Mouse (Mus musculus): ENCODE measurements around the gene Myocd. TPM values are rescaled to one million over a fixed set of nuclear protein-coding genes. Genes with fewer than 3 reads are reported as not detected.

The Myocd gene
- polyA plus RNA-seq, 1 experiment from 2014 or later = 0.22 TPM

- no peak overlapping the region for H3K9ac ChIP-seq
- H3K36me3 ChIP-seq = no peaks in the 10 kb centered on the region
- H3K4me2 ChIP-seq = no peak overlapping the region
- H3K27ac ChIP-seq = no peak overlapping the region
- 58% methylated on average over 8 of the region's 8 CpGs for WGBS (ENCODE audit: insufficient replicate concordance)
- ATAC-seq (ENCODE audit: low read depth) = no peak
- H3K4me1 ChIP-seq (replicated peaks) = no peaks in the 10 kb centered on the region
- H3K4me3 ChIP-seq (replicated peaks) = no peak overlapping the region
- no peaks in the 10 kb centered on the region for H3K27me3 ChIP-seq
- no peak for DNase-seq
- no peaks in the 10 kb centered on the region for H3K9me3 ChIP-seq (replicated peaks)
These were observed 134.5 kb downstream of the Myocd start for GRCm38 (mm10) chr11:65135251-65135739.

GRCm38 (mm10) chr11:65133661-65134060, 136.1 kb downstream of the Myocd start:
- Histone ChIP-seq H3K27ac (no peak overlapping the region), H3K27me3 (no peaks in the 10 kb centered on the region), H3K4me1 (replicated peaks) (no peaks in the 10 kb centered on the region), H3K9me3 (replicated peaks) (no peaks in the 10 kb centered on the region), H3K36me3 (no peaks in the 10 kb centered on the region), H3K4me2 (no peak overlapping the region), H3K9ac (no peak overlapping the region), H3K4me3 (replicated peaks) (no peak overlapping the region)
- WGBS (ENCODE audit: insufficient replicate concordance) = 68% methylated on average over 4 of the region's 4 CpGs
- DNase-seq (no peak), ATAC-seq (ENCODE audit: low read depth) (no peak)

- no peaks in the 10 kb centered on the region for H3K27me3 ChIP-seq
- no peaks in the 10 kb centered on the region for H3K9me3 ChIP-seq (replicated peaks)
- no peak overlapping the region for H3K4me3 ChIP-seq (replicated peaks)
- H3K4me2 ChIP-seq = no peak overlapping the region
- ATAC-seq (ENCODE audit: low read depth) (no peak), DNase-seq (no peak)
- 64% methylated on average over 4 of the region's 4 CpGs for WGBS (ENCODE audit: insufficient replicate concordance)
- H3K27ac ChIP-seq = no peak overlapping the region
- H3K36me3 ChIP-seq = no peaks in the 10 kb centered on the region
- H3K4me1 ChIP-seq (replicated peaks) = no peaks in the 10 kb centered on the region
- no peak overlapping the region for H3K9ac ChIP-seq
These were observed 140.7 kb downstream of the Myocd start for GRCm38 (mm10) chr11:65129110-65129509.

- Histone ChIP-seq H3K4me2 (no peak overlapping the region), H3K9me3 (replicated peaks) (no peaks in the 10 kb centered on the region), H3K9ac (no peak overlapping the region), H3K27ac (no peak overlapping the region), H3K36me3 (no peaks in the 10 kb centered on the region), H3K27me3 (no peaks in the 10 kb centered on the region), H3K4me3 (replicated peaks) (no peak overlapping the region), H3K4me1 (replicated peaks) (no peaks in the 10 kb centered on the region)
- DNase-seq = no peak
- ATAC-seq (ENCODE audit: low read depth) = no peak
- 74% methylated on average over 4 of the region's 4 CpGs for WGBS (ENCODE audit: insufficient replicate concordance)
These were observed 141.1 kb downstream of the Myocd start for GRCm38 (mm10) chr11:65128666-65129065.

- no peaks in the 10 kb centered on the region for H3K9me3 ChIP-seq (replicated peaks)
- H3K36me3 ChIP-seq = no peaks in the 10 kb centered on the region
- DNase-seq (no peak), ATAC-seq (ENCODE audit: low read depth) (no peak)
- no peaks in the 10 kb centered on the region for H3K27me3 ChIP-seq
- H3K4me2 ChIP-seq = no peak overlapping the region
- no peak overlapping the region for H3K9ac ChIP-seq
- H3K4me3 ChIP-seq (replicated peaks) = no peak overlapping the region
- H3K4me1 ChIP-seq (replicated peaks) = no peaks in the 10 kb centered on the region
- H3K27ac ChIP-seq = no peak overlapping the region
- WGBS (ENCODE audit: insufficient replicate concordance) = 68% methylated on average over 9 of the region's 9 CpGs
These were observed 143.2 kb downstream of the Myocd start for GRCm38 (mm10) chr11:65126566-65126965.

Other genes starting within 250 kb of the Myocd start
- gene 1700086D15Rik, start 110.1 kb downstream of the Myocd start, polyA plus RNA-seq (2015; fragmentation: Nextera tagmentation; extraction: Ambion mirVana) = not detected in 2 replicates
- 0.66 and 0.71 TPM in 2 replicates for gene Arhgap44, start 107.0 kb downstream of the Myocd start, polyA plus RNA-seq (2015; fragmentation: Nextera tagmentation; extraction: Ambion mirVana)

All from liver, embryonic 13.5 days (tissue).